Mouse (Mus musculus) bone marrow macrophage, adult 2 months (primary cell): ENCODE measurements around the gene Plin3. TPM values are rescaled to one million over a fixed set of nuclear protein-coding genes. Genes with fewer than 3 reads are reported as not detected.

Experiments used
- H3K27ac ChIP-seq: 2 replicates; pipeline ENCODE4 v1.5.1; 2012; ENCODE audit warnings: low read depth, low read length; ENCODE audit not compliant: insufficient read depth
- H3K4me1 ChIP-seq: 2 replicates; pipeline ENCODE4 v1.6.1; 2012; ENCODE audit warnings: low read length; ENCODE audit not compliant: control insufficient read depth, insufficient read depth
- H3K4me3 ChIP-seq: 2 replicates; pipeline ENCODE4 v1.5.1; 2012; ENCODE audit warnings: mild to moderate bottlenecking, low read length, moderate library complexity; ENCODE audit not compliant: insufficient read depth
- CTCF ChIP-seq: IDR thresholded peaks from 2 replicates; pipeline ENCODE4 v1.5.1; 2012; ENCODE audit warnings: low read depth, mild to moderate bottlenecking, low read length, moderate library complexity
- POLR2A ChIP-seq: IDR thresholded peaks from 2 replicates; pipeline ENCODE4 v1.6.1; 2012; ENCODE audit warnings: mild to moderate bottlenecking, low read depth, low read length, borderline replicate concordance
- polyA plus RNA-seq: library from polyadenylated mRNA; stranded (reverse); fragments of >200 nt; gene quantifications from 2 replicates; pipeline ENCODE4 v1.2.4, GENCODE M21; 2012; ENCODE audit not compliant: missing spikeins, insufficient read depth, insufficient read length

Plin3 gene
- polyA plus RNA-seq, 1 experiment, result 40.4 TPM

DNA sequence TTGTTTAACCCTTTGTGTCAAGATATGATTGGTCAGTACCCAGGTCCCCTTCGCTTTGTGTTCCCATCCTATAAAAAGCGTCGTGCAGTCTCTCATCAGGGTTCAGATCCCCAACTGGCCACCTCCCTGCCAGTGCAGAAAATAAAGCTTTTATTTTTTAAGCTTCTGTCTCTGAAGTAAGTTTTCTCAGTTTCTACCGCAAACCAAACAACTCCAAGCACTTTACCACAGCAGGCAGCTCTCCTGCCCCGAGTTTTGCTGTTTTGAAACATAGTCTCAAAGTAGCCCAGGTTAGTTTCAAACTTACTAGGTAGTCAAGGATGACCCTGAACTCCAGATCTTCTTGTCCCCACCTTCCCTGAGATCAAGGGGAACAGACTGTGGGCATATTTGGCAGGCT, 14.3 kb downstream of the Plin3 start:
- Histone ChIP-seq H3K4me3 (no peak overlapping the region), H3K4me1 (peaks cover 26% of the 10 kb centered on the region), H3K27ac (no peak overlapping the region)
- TF ChIP-seq CTCF (no peak), POLR2A (no peak)

GRCm38 (mm10) chr17:56277567-56277893, 15.1 kb downstream of the Plin3 start:
- TF ChIP-seq CTCF (no peak), POLR2A (no peak)
- H3K27ac ChIP-seq, result peak overlapping the region; percentile 42; the same call in 1 of the 2 replicates
- H3K4me1 ChIP-seq, result peaks cover 34% of the 10 kb centered on the region
- no peak overlapping the region for H3K4me3 ChIP-seq

DNA sequence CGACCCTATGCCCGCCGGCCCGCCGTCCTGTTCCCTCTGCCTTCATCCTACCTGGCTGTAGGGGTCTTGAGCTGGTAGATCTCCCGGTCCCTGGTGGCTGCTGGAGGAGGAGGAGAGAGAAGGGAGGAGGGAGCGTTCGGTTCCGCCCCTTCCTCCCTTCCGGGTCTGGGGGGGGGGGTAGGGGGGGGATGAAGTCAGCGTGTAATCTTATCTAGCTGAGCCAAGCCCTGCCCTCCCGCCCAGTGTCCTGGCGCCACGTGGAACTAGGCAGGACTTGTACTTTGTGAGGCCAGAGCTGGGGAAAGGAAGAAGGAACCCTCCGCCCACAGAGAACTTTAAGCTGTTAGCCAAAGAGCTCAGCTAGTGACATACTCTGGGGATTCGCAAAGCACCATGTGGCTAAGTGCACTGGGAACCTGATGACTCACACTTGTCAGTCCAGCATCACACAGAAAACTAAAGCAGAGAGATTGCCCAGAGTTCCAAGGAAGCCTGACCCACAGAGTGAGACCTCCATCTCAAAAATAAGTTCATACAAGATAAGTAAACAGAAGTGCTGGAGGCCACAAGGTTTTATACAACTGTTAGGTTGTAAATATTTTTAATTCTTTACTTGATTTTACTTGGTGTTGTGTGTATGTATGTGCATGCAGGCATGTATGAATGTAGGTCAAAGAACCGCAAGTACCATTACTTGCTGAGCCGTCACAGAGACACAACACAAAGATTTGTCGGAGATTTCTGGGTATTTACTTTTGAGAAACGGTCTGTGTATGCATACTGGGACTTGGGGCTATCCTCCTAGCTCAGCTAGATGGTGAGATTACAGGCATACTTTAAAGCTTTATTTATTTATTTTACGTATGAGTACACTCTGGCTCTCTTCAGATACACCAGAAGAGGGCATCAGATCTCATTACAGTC, 15.8 kb downstream of the Plin3 start, which contains the start of gene Ticam1:
Gene Ticam1, minus strand, starts transcription at position 144 of the 924 bp plus-strand sequence.
- TF ChIP-seq POLR2A (no peak; the same call in 1 of the 2 replicates), CTCF (no peak)
- Histone ChIP-seq H3K4me3 (peak within 1 kb of the TSS; percentile 82), H3K27ac (peak within 1 kb of the TSS; percentile 66), H3K4me1 (peaks cover 35% of the 10 kb centered on the region)

- Histone ChIP-seq H3K4me1 (peaks cover 35% of the 10 kb centered on the region), H3K4me3 (peak overlapping the region; percentile 82), H3K27ac (peak overlapping the region; percentile 66)
- no peak for TF ChIP-seq CTCF
- no peak for TF ChIP-seq POLR2A
Measured at GRCm38 (mm10) chr17:56275842-56276480, 16.7 kb downstream of the Plin3 start.

- Histone ChIP-seq H3K27ac (no peak overlapping the region), H3K4me3 (no peak overlapping the region), H3K4me1 (peaks cover 35% of the 10 kb centered on the region)
- TF ChIP-seq POLR2A (no peak), CTCF (no peak)
Measured at GRCm38 (mm10) chr17:56273986-56274385, 18.7 kb downstream of the Plin3 start.

DNA sequence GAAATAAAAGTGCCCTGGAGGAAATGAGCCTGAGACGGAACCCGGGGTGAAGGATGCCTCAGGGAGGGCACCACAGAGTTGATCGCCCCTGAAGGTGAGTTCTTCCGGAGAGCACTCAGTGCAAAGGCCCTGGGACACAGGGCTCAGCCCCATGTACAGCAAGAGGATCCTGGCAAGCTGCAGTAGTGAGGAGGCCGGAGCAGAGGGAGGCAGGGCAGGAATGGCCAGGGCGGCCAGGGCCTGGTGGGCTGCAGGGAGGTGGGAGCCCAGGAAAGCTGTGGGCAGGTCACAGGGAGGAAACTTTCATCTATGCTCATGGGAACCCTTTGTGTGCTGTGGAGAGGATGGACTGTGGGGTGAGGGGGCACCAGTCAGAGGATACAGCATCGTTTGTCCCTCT, 19.2 kb downstream of the Plin3 start:
- Histone ChIP-seq H3K27ac (no peak overlapping the region), H3K4me1 (peaks cover 34% of the 10 kb centered on the region), H3K4me3 (no peak overlapping the region)
- no peak for TF ChIP-seq POLR2A
- no peak for TF ChIP-seq CTCF

- TF ChIP-seq POLR2A (no peak), CTCF (no peak)
- H3K4me1 ChIP-seq, result peaks cover 32% of the 10 kb centered on the region
- no peak overlapping the region for H3K27ac ChIP-seq
- no peak overlapping the region for H3K4me3 ChIP-seq
Measured at GRCm38 (mm10) chr17:56272644-56273043, 20.0 kb downstream of the Plin3 start.

DNA sequence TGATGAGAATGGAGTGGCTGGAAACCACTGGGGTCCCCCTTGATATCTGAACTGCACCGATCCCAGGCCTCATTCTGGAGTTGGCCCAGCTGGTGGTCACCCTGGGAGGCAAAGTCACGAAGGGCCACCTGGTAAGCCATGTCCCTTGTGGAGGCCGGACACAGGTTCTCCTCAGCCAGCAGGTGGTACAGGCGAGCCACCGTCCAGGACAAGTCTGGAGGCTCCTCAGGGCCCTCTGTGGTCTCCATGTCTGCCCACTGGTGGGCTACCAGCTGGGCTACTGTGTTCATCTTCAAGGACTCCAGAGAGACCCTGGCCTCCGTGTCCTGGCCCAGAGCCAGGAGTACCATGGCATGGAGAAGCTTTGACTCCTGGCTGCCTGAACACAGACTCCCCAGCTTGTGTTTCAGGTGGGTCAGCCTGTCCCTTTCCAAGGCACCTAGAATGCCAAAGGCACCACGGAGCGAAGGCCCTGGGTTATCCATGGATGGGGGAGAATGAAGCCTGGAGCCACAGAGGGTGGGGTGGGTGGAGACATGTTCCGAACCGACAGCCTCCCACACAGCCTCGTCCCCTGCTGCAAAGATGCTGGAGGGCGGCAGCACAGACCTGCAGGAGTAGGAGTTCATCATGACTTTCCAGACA, 20.9 kb downstream of the Plin3 start:
- no peak overlapping the region for H3K27ac ChIP-seq
- peaks cover 31% of the 10 kb centered on the region for H3K4me1 ChIP-seq
- H3K4me3 ChIP-seq, result no peak overlapping the region
- TF ChIP-seq POLR2A (no peak), CTCF (no peak)

DNA sequence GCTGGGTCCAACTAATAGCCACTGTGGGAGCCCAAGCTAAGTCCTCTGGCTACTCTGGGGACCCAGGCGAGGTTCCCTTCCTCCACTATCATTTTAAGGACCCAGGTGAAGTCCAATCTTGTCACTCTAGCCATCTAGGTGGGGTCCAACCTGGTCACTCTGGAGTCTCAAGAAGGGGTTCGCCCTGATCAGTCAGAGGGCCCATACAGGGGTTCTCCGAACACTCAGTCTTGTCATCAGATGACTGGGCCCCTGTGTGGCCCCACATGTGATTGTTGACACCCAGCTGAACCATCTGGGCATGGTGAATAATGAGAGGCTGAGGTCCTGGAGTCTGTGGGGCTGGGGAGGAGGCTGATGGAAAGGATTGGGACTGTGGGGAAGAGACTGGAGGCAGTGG, 22.9 kb downstream of the Plin3 start:
- H3K27ac ChIP-seq, result peak overlapping the region; percentile 63
- TF ChIP-seq POLR2A, result no peak
- no peak for TF ChIP-seq CTCF
- peaks cover 48% of the 10 kb centered on the region for H3K4me1 ChIP-seq
- peak overlapping the region; percentile 49 for H3K4me3 ChIP-seq

DNA sequence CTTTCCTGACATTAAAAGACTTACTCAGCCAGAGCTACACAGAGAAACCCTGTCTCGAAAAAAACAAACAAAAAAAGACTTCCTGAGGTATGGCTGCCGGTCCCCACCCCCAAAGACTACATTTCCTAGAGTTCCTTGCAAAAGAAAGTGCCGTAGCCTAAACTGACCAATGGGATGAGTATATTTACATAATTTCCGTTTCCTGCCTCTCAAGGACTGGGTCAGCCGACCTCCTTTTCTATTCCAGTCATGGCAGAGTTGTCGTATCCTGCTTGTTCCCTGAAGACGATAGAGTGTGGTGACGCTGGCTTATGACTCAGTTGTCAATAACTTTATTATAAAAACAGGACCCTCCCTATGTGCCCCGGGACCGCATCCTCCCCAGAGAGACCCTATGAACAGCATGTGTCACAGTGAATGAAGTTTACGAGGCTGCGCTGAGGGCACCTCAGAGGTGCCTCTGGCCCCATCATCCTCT, 23.5 kb downstream of the Plin3 start:
- Histone ChIP-seq H3K4me3 (peak overlapping the region; percentile 49), H3K4me1 (peaks cover 50% of the 10 kb centered on the region), H3K27ac (peak overlapping the region; percentile 80)
- no peak for TF ChIP-seq POLR2A
